Mouse (Mus musculus) left cerebral cortex, adult 2 months (tissue): ENCODE results near the gene Vpreb3. TPM values are rescaled to one million over a fixed set of nuclear protein-coding genes. Genes with fewer than 3 reads are reported as not detected.

Source experiments
- DNase-seq, 2 experiments: peaks; one replicate each; pipeline ENCODE4 v3.0.0; 2021 to 2022; ENCODE audit warnings: low spot score in 2 of 2, mixed read lengths in 1 of 2; ENCODE audit errors: extremely low spot score in 1 of 2
- H3K27ac ChIP-seq: fragments of 200-600 bp; 2 replicates; pipeline ENCODE4 v1.8.1; 2022
- H3K4me3 ChIP-seq: fragments of 200-600 bp; 2 replicates; pipeline ENCODE4 v1.8.1; 2022
- CTCF ChIP-seq: fragments of 200-600 bp; IDR thresholded peaks from 2 replicates; pipeline ENCODE4 v1.8.1; 2022; ENCODE audit warnings: antibody characterized with exemption, mild to moderate bottlenecking, moderate library complexity
- intact Hi-C: fragments of 180-260 bp; cut with DNase I; formaldehyde crosslinking; loops from one replicate; pipeline ENCODE4 v1.15.1; 2025
- long read RNA-seq, 2 experiments: library from polyadenylated mRNA; stranded (forward); transcript quantifications; one replicate each; pipeline ENCODE4 v2.0.0; 2021; ENCODE audit warnings: borderline mapping rate in 2 of 2
- total RNA-seq, 2 experiments: library from RNA; stranded (reverse); gene quantifications; 2 replicates each; pipeline ENCODE4 v1.2.3; 2021

The Vpreb3 gene
- not detected for total RNA-seq
- long read RNA-seq, experiment 1: 0 reads
- long read RNA-seq, experiment 2: 0 reads

GRCm38 (mm10) chr10:75942736-75943477 lies at the start of gene Vpreb3:
Gene Vpreb3, plus strand, starts transcription at chr10:75943057.
- Histone ChIP-seq H3K4me3 (no peak within 1 kb of the TSS), H3K27ac (no peak within 1 kb of the TSS)
- no peak for TF ChIP-seq CTCF
- intact Hi-C loops: no loop called here
- no peak for DNase-seq

- intact Hi-C loops: no loop called here
- Histone ChIP-seq H3K27ac (peak within 1 kb of the TSS; percentile 28; the same call in 1 of the 2 replicates), H3K4me3 (peak within 1 kb of the TSS; percentile 55)
- TF ChIP-seq CTCF: no peak
- peak; percentile 94 for DNase-seq
Observed at GRCm38 (mm10) chr10:75893089-75893750, 49.6 kb upstream of the Vpreb3 start, which contains the start of gene Derl3. Gene Derl3, plus strand, starts transcription at chr10:75893413.

DNA sequence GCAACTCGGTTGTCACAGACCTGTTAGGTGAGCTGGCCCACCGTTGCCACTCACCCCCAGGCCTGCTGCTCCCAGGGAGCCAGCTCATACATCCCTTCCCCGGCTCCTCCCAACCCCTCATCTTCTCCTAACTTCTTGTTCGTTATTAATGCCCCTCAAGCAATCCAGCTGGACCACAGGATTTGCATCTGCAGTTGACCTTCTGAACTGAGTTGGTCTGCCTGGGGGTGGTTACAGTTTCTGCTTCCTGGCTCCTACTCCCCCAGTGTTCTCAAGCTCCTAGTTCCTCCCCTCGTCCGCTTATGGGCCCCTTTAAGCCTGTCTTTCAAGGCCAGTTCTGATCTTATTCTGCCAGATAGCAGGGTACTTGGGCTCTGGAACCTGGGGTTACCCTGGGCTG lies 48.3 kb upstream of the Vpreb3 start:
- H3K27ac ChIP-seq: no peak overlapping the region
- H3K4me3 ChIP-seq: no peak overlapping the region
- TF ChIP-seq CTCF: no peak
- DNase-seq: no peak
- intact Hi-C loops: no loop called here

DNA sequence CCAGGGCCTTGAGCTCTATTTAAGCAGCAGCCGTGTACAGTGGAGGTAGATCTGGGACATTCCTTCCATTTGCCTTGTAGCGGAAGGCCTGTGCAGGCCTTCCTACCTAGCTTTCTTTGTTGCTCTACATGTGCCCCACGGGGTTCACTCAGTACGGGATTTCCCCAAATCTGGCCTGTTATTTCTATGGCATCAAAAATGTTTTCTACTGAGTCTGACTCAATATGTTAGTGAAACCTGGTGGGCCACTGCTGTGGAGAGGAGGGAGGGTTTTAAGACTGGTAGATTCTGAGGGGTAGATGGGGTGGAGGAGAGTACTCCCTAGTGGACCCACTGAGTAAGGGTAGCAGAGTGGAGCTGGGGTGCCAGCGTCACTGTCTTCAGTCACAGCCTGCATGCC lies 47.1 kb upstream of the Vpreb3 start:
- TF ChIP-seq CTCF: no peak
- intact Hi-C loops: loop anchor here (5.0 kb wide), 1 partner anchor 42 kb away; the partner anchor contains the start of gene Mmp11
- no peak for DNase-seq
- Histone ChIP-seq H3K27ac (peak overlapping the region; percentile 56), H3K4me3 (no peak overlapping the region)

GRCm38 (mm10) chr10:75896208-75896607 lies 46.6 kb upstream of the Vpreb3 start:
- no peak; the same call in none of the 2 replicates for TF ChIP-seq CTCF
- DNase-seq: peak in 1 of 2 experiments; percentile 44
- intact Hi-C loops: loop anchor here (5.0 kb wide), 1 partner anchor 41 kb away; the partner anchor contains the start of gene Mmp11
- H3K27ac ChIP-seq: peak overlapping the region; percentile 63
- no peak overlapping the region for H3K4me3 ChIP-seq

GRCm38 (mm10) chr10:75897373-75897772 lies 45.5 kb upstream of the Vpreb3 start:
- no peak overlapping the region for H3K4me3 ChIP-seq
- TF ChIP-seq CTCF: peak; percentile 78
- DNase-seq: peak; percentile 66 to 71
- no peak overlapping the region for H3K27ac ChIP-seq
- intact Hi-C loops: loop anchor here (1.0 to 5.0 kb wide), 3 partner anchors 24 to 54 kb away; partner anchors contain the start of genes Mmp11 and Smarcb1

- DNase-seq: no peak
- no peak for TF ChIP-seq CTCF
- intact Hi-C loops: loop anchor here (5.0 kb wide), 1 partner anchor 39 kb away; the partner anchor contains the start of gene Mmp11
- peak overlapping the region; percentile 45; the same call in 1 of the 2 replicates for H3K27ac ChIP-seq
- H3K4me3 ChIP-seq: no peak overlapping the region
Observed at GRCm38 (mm10) chr10:75898039-75898564, 44.8 kb upstream of the Vpreb3 start.

- DNase-seq: no peak
- Histone ChIP-seq H3K4me3 (no peak overlapping the region), H3K27ac (peak overlapping the region; percentile 45; the same call in 1 of the 2 replicates)
- TF ChIP-seq CTCF: no peak
- intact Hi-C loops: loop anchor here (5.0 kb wide), 1 partner anchor 38 kb away; the partner anchor contains the start of gene Mmp11
Observed at GRCm38 (mm10) chr10:75898846-75899245, 44.0 kb upstream of the Vpreb3 start.

- intact Hi-C loops: no loop called here
- no peak overlapping the region for H3K4me3 ChIP-seq
- no peak for TF ChIP-seq CTCF
- no peak for DNase-seq
- no peak overlapping the region for H3K27ac ChIP-seq
Observed at GRCm38 (mm10) chr10:75904391-75904790, 38.5 kb upstream of the Vpreb3 start.

GRCm38 (mm10) chr10:75906882-75907281 lies 36.0 kb upstream of the Vpreb3 start:
- DNase-seq: no peak
- no peak for TF ChIP-seq CTCF
- Histone ChIP-seq H3K4me3 (no peak overlapping the region), H3K27ac (no peak overlapping the region)
- intact Hi-C loops: no loop called here

DNA sequence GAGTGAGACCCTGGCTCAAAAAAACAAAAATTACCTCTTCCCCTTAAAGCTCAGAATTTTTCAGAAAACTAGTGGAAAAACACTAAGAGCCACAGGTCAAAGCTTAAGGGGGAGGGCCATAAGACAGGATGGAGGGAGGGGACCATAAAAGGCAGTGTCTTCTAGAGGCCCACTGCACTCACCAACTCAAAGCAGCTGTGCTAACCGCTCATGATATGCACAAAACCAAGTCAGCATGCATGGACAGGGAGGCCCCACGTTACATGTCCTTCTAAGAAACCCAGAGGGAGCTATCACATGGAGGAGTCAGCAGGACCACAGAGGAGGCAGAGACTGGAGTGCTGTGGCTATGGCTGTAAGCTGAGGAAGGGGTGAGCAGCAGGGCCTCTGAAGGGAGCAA lies 32.2 kb upstream of the Vpreb3 start:
- no peak overlapping the region for H3K4me3 ChIP-seq
- intact Hi-C loops: no loop called here
- no peak for TF ChIP-seq CTCF
- H3K27ac ChIP-seq: no peak overlapping the region
- no peak for DNase-seq
